Mouse (Mus musculus): ENCODE measurements around the gene Hdac9. TPM values are rescaled to one million over a fixed set of nuclear protein-coding genes. Genes with fewer than 3 reads are reported as not detected.

Hdac9 gene
- polyA plus RNA-seq, 1 experiment, result 1.3 TPM

- no peak overlapping the region for H3K4me3 ChIP-seq (ENCODE audit: insufficient read depth, low read depth, low read length)
- no peaks in the 10 kb centered on the region for H3K4me1 ChIP-seq (ENCODE audit: control insufficient read depth, insufficient read depth, low read length)
- TF ChIP-seq CTCF (conservative IDR thresholded peaks at IDR 0.05; ENCODE audit: insufficient read depth, insufficient read length, low read depth, low read length), result no peak
- TF ChIP-seq POLR2A (IDR thresholded peaks at IDR 0.05; ENCODE audit: low read depth, low read length), result no peak
- no peaks in the 10 kb centered on the region for H3K27me3 ChIP-seq (replicated peaks; ENCODE audit: control insufficient read depth, insufficient read depth, low read length)
- no peaks in the 10 kb centered on the region for H3K36me3 ChIP-seq (ENCODE audit: control insufficient read depth, insufficient read depth, low read length)
- no peak for DNase-seq
- no peak overlapping the region for H3K27ac ChIP-seq (ENCODE audit: insufficient read depth, low read depth, low read length)
Measured at GRCm38 (mm10) chr12:34195155-34195828, 721.6 kb downstream of the Hdac9 start.

- H3K4me3 ChIP-seq (ENCODE audit: insufficient read depth, low read depth, low read length), result no peak overlapping the region
- H3K4me1 ChIP-seq (ENCODE audit: control insufficient read depth, insufficient read depth, low read length), result no peaks in the 10 kb centered on the region
- no peak overlapping the region for H3K27ac ChIP-seq (ENCODE audit: insufficient read depth, low read depth, low read length)
- 90% methylated on average over 4 of the region's 4 CpGs for WGBS
- no peaks in the 10 kb centered on the region for H3K36me3 ChIP-seq (ENCODE audit: control insufficient read depth, insufficient read depth, low read length)
- TF ChIP-seq CTCF (conservative IDR thresholded peaks at IDR 0.05; ENCODE audit: insufficient read depth, insufficient read length, low read depth, low read length) (no peak), POLR2A (IDR thresholded peaks at IDR 0.05; ENCODE audit: low read depth, low read length) (no peak)
- no peaks in the 10 kb centered on the region for H3K27me3 ChIP-seq (replicated peaks; ENCODE audit: control insufficient read depth, insufficient read depth, low read length)
- no peak for DNase-seq
Measured at GRCm38 (mm10) chr12:34194116-34194515, 722.8 kb downstream of the Hdac9 start.

- Histone ChIP-seq H3K27me3 (replicated peaks; ENCODE audit: control insufficient read depth, insufficient read depth, low read length) (no peaks in the 10 kb centered on the region), H3K36me3 (ENCODE audit: control insufficient read depth, insufficient read depth, low read length) (no peaks in the 10 kb centered on the region), H3K4me3 (ENCODE audit: insufficient read depth, low read depth, low read length) (no peak overlapping the region), H3K27ac (ENCODE audit: insufficient read depth, low read depth, low read length) (no peak overlapping the region), H3K4me1 (ENCODE audit: control insufficient read depth, insufficient read depth, low read length) (no peaks in the 10 kb centered on the region)
- no peak for DNase-seq
- TF ChIP-seq CTCF (conservative IDR thresholded peaks at IDR 0.05; ENCODE audit: insufficient read depth, insufficient read length, low read depth, low read length) (no peak), POLR2A (IDR thresholded peaks at IDR 0.05; ENCODE audit: low read depth, low read length) (no peak)
- 95% methylated on average over 1 of the region's 1 CpGs for WGBS
Measured at GRCm38 (mm10) chr12:34191246-34191645, 725.6 kb downstream of the Hdac9 start.

DNA sequence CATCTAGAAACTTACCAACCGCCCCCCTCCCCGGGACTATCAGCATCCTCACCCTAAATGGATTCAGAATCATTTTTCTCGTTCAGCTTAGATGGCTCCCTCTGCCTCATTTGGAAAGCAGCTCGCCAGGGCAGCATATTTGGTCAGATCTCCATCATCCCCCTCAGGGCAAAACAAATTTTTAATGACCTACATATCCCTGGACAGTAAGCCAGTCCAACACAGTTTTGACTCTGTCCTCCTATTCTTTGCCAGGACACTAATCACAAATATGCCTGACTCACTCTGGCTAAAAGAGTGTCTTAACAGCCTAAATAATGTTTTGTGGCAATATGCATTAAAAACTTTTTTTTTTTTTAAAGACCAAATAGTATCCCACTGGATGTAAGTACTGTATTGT, 738.0 kb downstream of the Hdac9 start:
- Histone ChIP-seq H3K4me3 (ENCODE audit: insufficient read depth, low read depth, low read length) (no peak overlapping the region), H3K36me3 (ENCODE audit: control insufficient read depth, insufficient read depth, low read length) (no peaks in the 10 kb centered on the region), H3K27ac (ENCODE audit: insufficient read depth, low read depth, low read length) (no peak overlapping the region), H3K4me1 (ENCODE audit: control insufficient read depth, insufficient read depth, low read length) (no peaks in the 10 kb centered on the region), H3K27me3 (replicated peaks; ENCODE audit: control insufficient read depth, insufficient read depth, low read length) (no peaks in the 10 kb centered on the region)
- TF ChIP-seq CTCF (conservative IDR thresholded peaks at IDR 0.05; ENCODE audit: insufficient read depth, insufficient read length, low read depth, low read length), result no peak
- no peak for TF ChIP-seq POLR2A (IDR thresholded peaks at IDR 0.05; ENCODE audit: low read depth, low read length)
- 85% methylated on average over 4 of the region's 4 CpGs for WGBS
- no peak for DNase-seq

GRCm38 (mm10) chr12:34176790-34177189, 740.1 kb downstream of the Hdac9 start:
- Histone ChIP-seq H3K4me3 (ENCODE audit: insufficient read depth, low read depth, low read length) (no peak overlapping the region), H3K36me3 (ENCODE audit: control insufficient read depth, insufficient read depth, low read length) (no peaks in the 10 kb centered on the region), H3K4me1 (ENCODE audit: control insufficient read depth, insufficient read depth, low read length) (no peaks in the 10 kb centered on the region), H3K27me3 (replicated peaks; ENCODE audit: control insufficient read depth, insufficient read depth, low read length) (no peaks in the 10 kb centered on the region), H3K27ac (ENCODE audit: insufficient read depth, low read depth, low read length) (no peak overlapping the region)
- TF ChIP-seq CTCF (conservative IDR thresholded peaks at IDR 0.05; ENCODE audit: insufficient read depth, insufficient read length, low read depth, low read length) (no peak), POLR2A (IDR thresholded peaks at IDR 0.05; ENCODE audit: low read depth, low read length) (no peak)
- no peak for DNase-seq
- WGBS, result 88% methylated on average over 3 of the region's 3 CpGs

DNA sequence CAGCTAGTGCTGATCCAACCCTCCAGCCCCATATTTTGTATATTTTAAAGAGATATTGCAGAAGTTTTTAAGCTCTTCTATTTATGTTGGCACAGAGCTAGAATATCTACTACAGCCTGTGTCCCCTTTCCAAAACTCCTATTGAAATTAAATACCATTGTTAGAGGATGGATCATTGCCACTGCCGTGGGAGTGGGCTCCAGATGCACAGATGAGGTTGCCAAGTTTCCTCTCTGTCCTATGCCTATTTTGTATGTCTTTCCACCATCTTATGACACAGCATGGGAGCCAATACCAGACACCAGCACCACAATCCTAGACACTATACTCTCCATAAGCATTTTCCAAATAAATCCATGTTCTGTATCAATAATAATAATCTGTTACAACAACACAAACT, 743.9 kb downstream of the Hdac9 start:
- H3K36me3 ChIP-seq (ENCODE audit: control insufficient read depth, insufficient read depth, low read length), result no peaks in the 10 kb centered on the region
- no peak overlapping the region for H3K4me3 ChIP-seq (ENCODE audit: insufficient read depth, low read depth, low read length)
- DNase-seq, result no peak
- WGBS, result 44% methylated on average over 1 of the region's 1 CpGs
- TF ChIP-seq POLR2A (IDR thresholded peaks at IDR 0.05; ENCODE audit: low read depth, low read length), result no peak
- TF ChIP-seq CTCF (conservative IDR thresholded peaks at IDR 0.05; ENCODE audit: insufficient read depth, insufficient read length, low read depth, low read length), result no peak
- no peaks in the 10 kb centered on the region for H3K4me1 ChIP-seq (ENCODE audit: control insufficient read depth, insufficient read depth, low read length)
- no peak overlapping the region for H3K27ac ChIP-seq (ENCODE audit: insufficient read depth, low read depth, low read length)
- no peaks in the 10 kb centered on the region for H3K27me3 ChIP-seq (replicated peaks; ENCODE audit: control insufficient read depth, insufficient read depth, low read length)

DNA sequence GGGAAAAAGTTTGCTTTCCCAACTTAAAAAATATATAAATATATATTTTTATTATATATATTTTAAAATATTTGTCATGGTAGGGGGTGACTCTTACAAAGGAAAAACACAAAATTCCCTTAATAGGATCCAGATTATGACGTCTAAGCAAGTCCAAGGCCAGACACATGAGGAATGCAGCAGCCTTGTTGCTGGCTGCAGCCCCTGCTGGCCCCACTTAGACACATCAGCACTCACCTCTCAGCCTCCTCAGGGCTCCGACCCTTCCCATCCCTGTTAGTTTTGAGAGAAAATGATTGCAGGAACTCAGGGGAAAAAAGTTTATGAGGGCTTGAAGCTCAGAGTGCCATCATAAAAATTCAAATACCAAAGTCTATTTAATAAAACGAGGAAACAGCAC, 746.3 kb downstream of the Hdac9 start:
- DNase-seq, result no peak
- 77% methylated on average over 3 of the region's 3 CpGs for WGBS
- no peak overlapping the region for H3K27ac ChIP-seq (ENCODE audit: insufficient read depth, low read depth, low read length)
- H3K36me3 ChIP-seq (ENCODE audit: control insufficient read depth, insufficient read depth, low read length), result no peaks in the 10 kb centered on the region
- H3K27me3 ChIP-seq (replicated peaks; ENCODE audit: control insufficient read depth, insufficient read depth, low read length), result no peaks in the 10 kb centered on the region
- H3K4me3 ChIP-seq (ENCODE audit: insufficient read depth, low read depth, low read length), result no peak overlapping the region
- no peak for TF ChIP-seq CTCF (conservative IDR thresholded peaks at IDR 0.05; ENCODE audit: insufficient read depth, insufficient read length, low read depth, low read length)
- no peak for TF ChIP-seq POLR2A (IDR thresholded peaks at IDR 0.05; ENCODE audit: low read depth, low read length)
- no peaks in the 10 kb centered on the region for H3K4me1 ChIP-seq (ENCODE audit: control insufficient read depth, insufficient read depth, low read length)
